Mouse (Mus musculus) left cerebral cortex, postnatal 25 days (tissue): Measurements from ENCODE around the gene Mpv17l2. TPM values are rescaled to one million over a fixed set of nuclear protein-coding genes. Genes with fewer than 3 reads are reported as not detected.

Experiments used
- DNase-seq, 2 experiments: peaks; one replicate each; pipeline ENCODE4 v3.0.0; 2022; ENCODE audit warnings: low spot score in 2 of 2, mixed read lengths in 1 of 2
- intact Hi-C: fragments of 180-260 bp; cut with DNase I; formaldehyde crosslinking; loops from one replicate; pipeline ENCODE4 v1.15.1; 2025
- total RNA-seq, 2 experiments: library from RNA; stranded (reverse); gene quantifications; 2 replicates each; pipeline ENCODE4 v1.2.3; 2021

The Mpv17l2 gene
- total RNA-seq, 2 experiments from 2014 or later, result 34.5 to 43.2 TPM

DNA sequence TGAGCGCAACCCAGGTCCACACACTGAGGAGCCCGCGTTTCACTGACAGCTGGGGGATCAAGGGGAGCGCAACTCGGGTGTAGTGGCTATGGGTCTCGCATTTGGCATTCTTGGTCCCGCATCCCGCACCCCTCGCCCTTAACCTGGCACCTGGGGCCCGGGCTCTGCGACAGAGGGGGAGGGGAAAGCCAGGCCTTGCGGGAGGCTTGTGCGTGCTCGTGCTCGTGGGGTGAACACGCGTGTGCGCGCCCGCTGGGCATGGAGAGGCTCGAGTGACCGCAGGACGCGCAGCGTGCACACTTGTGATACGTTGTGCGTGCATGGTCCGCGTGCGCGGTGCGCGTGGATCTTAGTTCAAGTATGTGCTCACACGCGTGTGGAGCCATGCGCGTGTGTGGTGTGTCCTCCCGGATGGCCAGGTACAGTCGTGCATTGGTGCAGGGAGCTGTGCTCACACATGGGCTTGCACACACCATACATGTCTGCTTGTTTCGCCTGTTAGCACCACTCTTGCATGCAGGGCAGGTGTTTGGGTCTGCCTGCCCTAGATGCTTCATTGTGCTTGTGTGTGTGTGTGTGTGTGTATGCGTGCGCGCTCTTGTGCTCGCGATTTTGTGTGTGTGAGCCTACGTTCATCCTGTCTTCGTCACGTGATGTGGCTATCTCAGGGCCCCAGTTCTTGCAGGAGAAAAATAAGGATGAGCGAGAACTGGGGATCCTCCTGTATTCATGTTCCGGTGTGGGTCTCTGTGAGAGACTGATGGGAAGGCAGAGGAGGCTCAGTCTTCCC, 5.7 kb downstream of the Mpv17l2 start:
- peak; percentile 79 to 81 for DNase-seq
- intact Hi-C loops, result loop anchor here (2.0 to 10.0 kb wide), 4 partner anchors 22 to 210 kb away; partner anchors contain the start of genes Jund and Pik3r2

DNA sequence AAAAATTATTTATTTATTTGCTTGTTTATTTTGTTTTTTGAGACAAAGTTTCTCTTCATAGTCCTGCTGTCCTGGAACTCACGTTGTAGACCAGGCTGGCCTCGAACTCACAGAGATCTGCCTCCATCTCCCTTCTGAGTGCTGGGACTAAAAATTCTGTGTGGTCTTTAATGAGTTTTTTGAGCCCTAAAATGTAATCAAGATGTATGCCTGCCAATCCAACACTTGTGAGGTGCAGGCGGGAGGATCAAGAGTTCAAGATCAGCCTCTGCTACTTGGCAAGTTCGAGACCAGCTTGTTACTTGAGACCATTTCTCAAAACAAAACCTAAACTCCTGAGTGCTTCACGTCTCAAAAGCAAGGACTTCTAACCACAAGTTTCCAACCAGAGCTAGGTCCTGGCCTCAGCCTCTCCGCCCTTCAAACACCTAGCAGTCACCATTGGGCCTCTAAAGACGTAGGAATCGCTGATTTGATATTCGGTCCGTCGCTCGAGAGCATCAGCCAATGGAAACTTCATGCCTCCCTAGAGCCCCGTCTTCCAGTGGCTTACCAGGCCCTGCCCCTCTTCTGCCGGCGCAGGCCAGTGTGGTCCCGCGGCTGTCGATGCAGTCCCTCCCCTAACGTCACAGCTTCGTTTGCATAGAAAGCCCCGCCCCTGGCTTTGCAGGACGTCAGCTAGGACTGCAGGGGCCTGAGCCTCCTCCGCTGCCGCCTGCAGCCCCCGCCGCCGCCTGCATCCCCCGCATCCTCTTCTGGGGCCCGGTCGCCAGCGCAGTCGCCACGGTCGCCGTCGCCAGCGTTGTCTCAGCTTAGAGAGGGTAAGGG, 6.5 kb downstream of the Mpv17l2 start, which contains the start of gene Rab3a:
TSS of gene Rab3a (plus strand) at position 637 of the 828 bp plus-strand sequence.
- intact Hi-C loops, result loop anchor here (2.0 to 10.0 kb wide), 4 partner anchors 23 to 209 kb away; partner anchors contain the start of genes Jund and Pik3r2
- DNase-seq, result peak; percentile 96 to 99

DNA sequence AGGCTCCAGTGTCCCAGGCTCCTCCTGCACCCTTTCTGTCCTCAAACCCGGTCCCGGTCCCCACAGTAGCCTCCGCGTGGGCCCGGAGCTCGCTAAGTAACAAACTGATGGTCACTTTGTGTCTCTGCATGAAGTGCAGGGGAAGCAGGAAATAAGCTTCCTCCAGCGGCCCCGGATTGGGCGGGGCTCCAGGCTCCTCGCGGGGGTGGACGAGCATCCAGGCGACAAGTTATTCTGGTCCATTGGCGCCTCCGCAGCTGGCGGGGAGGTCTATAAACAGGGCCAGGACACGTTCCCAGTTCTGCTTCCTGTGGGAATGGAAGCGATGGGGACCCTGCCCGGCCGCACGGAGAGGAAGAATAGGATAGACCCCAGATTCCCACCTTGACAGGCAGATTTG, 7.6 kb downstream of the Mpv17l2 start:
- DNase-seq, result peak; percentile 80 to 96
- intact Hi-C loops, result loop anchor here (2.0 to 10.0 kb wide), 3 partner anchors 48 to 208 kb away; no protein-coding TSS in a partner anchor

DNA sequence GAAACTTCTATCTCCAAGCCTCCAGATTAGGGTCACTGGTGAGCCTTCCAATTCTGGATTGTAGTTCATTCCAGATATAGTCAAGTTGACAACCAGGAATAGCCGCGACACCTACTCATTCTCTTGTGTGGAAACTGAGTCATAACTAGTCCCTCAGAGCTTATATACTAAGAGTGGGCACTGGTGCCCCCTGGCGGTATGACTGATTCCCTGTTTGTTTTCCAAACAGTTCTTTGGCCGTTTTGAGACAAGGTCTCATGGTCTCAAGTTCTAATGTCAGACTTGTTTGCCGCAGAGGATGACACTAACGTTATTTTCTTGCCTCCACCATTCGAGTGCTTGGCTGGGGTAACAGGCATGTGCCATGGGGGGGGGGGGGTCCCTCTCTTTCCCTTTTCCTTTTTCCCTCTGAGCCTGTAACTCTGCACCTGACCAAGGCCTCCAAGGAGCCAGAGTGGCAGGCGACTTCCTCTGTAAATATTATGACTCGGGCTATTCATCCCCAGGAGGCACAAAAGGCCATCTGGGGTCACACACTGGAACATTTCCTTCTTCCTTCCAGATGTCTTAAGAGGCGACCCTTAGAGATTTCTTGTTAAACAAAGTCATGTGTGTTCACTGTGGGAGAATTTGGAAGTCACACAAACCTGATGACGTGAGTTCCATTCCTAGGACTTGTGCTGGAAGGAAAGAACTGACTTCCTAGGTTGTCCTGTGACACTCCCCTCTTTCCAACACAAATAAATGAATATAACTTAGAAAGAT, 8.6 kb downstream of the Mpv17l2 start:
- intact Hi-C loops, result loop anchor here (1.0 to 10.0 kb wide), 4 partner anchors 32 to 207 kb away; no protein-coding TSS in a partner anchor
- peak; percentile 69 to 87 for DNase-seq

DNA sequence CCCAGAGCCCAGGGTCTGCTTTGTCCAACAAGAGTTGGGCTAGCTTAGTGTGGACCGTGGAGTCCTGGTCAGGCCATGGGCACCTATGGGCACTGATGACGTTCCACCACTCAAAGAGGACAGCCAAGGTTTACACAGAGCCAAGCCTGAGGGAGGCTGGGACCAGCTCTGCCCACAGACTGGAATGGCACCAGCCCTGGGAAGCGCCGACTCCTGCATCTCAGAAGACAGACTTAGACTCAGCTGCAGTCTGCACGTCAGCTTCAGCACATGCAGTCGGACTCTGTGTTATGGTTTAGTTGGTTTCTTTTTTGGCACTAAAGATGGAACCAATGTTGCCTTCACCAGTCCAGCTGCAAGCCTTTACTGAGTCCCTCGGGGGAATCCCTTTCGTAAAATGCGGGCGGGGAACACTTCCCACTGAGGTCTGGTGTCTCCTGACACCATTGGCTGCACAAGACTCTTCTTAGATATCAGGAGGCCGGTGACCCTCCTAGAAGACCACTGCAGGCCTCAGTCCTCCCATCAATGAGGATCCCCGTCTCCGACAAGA, 10.5 kb downstream of the Mpv17l2 start:
- DNase-seq, result peak in 1 of 2 experiments; percentile 78
- intact Hi-C loops, result loop anchor here (5.0 to 10.0 kb wide), 2 partner anchors 138 to 205 kb away; no protein-coding TSS in a partner anchor

DNA sequence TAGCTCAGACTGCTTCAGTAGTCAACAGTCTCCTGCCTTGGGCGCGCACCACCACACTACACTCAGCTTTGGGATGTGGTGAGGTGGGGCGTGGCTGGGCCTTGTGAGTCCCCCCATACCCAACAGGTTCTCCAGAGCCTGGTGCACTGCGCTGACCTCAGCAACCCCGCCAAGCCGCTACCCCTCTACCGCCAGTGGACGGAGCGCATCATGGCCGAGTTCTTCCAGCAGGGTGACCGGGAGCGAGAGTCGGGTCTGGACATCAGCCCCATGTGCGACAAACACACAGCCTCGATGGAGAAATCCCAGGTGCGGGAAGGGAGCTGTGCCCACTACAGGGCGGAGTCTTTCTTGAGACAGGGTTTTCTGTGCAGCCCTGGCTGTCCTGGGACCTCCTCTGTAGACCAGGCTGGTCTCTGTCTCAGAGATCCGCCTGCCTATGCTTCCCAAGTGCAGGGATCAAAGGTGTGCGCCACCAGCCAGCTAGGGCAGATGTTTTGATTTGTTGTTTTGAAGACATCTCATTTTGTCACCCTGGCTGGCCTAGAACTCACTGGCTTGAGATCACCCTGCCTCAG, 11.6 kb downstream of the Mpv17l2 start:
- intact Hi-C loops, result no loop called here
- DNase-seq, result no peak

DNA sequence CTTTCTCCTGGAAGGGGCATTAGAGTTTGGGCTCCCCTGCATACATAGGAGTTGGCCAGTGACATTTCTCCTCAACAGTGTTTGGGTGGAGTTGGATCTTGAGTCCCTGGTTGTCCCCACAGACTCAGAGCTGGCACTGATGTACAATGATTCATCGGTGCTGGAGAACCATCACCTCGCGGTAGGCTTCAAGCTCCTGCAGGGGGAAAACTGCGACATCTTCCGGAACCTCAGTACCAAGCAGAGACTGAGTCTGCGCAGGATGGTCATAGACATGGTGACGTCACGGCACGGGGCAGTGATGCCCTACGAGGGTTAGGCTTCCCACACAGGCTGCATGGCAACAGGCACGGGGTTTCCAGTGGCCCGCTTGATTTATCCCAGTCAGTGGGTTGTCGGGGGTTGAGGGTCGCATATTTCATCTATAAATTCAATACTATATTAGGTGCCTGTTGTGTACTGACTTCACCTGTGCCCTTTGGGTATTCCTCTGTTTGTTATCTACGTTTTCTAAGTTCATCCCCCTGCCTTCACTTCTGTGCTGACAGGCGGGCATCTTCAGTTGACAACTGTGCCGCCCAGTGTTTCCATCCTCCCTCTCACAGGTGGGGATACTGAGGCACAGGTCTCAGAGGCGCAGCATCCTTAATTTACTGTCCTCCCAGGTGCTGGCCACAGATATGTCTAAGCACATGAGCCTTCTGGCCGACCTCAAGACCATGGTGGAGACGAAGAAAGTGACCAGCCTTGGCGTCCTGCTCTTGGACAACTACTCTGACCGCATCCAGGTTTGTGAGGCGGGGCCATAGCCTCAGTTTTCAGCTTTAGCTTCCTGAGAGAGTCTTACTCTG, 12.3 kb downstream of the Mpv17l2 start:
- intact Hi-C loops, result no loop called here

DNA sequence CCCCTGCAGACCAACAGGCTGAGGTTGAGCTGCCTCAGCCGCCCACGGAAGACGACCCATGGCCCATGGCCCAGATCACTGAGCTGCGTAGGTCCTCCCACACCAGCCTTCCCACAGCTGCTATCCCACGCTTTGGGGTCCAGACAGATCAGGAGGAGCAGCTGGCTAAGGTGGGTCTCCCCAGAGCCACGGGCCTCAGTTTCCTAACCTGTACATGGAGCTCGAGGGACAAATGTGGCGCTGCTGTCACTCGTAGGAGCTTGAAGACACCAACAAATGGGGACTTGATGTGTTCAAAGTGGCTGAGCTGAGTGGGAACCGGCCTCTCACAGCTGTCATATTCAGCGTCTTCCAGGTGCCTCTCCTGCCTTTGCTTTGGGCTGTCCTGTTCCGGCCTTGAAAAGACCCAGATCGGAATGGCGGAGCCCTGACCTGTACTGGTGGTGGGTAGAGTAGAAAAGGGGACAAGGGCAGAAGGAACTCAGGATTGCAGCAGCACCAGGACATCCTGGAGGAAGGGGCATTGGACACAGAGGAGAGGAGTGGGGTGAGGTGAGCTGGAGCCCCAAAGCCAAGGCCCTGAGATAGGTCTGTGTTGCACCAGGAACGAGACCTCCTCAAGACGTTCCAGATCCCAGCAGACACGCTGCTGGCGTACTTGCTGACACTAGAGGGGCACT, 13.4 kb downstream of the Mpv17l2 start:
- DNase-seq, result no peak
- intact Hi-C loops, result no loop called here

More for the DNA sequence above, 12.3 kb downstream of the Mpv17l2 start:
- peak in 1 of 2 experiments; percentile 51 for DNase-seq

DNA sequence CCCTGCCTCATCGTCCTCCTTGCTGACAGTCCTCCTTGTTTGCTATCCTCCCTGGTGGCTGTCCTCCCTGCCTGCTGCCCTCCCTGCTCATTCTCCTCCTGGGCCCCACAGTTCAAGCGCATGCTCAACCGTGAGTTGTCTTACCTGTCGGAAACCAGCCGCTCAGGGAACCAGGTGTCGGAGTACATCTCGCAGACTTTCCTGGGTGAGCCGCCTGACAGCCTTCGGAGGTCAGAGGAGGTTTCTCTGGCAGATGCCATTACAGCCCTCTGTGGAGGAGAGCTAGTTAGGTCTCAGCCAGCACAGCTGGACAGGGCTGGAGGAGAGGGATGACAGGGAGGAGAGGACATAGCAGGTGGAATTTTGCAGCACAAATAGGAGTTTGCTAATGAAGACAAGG, 14.1 kb downstream of the Mpv17l2 start:
- intact Hi-C loops, result no loop called here

DNA sequence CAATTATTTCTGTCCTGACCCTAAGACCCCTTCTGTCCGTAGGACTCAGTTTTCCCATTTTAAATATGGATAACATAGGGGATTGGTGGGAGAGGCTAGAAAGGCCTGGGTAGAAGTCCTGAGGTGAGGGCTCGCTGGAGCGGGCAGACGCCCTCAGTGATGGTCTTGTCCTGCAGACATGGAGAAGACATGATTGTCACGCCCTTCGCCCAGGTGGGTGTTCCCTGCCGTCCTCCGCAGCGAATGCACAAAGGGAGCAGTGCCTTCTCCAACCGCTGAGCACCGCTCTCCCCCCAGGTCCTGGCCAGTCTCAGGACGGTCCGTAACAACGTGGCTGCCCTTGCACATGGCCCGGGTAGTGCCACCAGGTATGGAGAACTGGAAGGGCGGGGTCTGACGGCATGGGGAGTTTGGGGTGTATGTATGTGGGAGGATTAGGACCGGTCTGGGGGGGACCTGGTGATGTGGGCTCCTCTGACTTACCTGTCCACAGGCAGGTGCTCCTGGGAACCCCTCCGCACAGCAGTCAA, 15.0 kb downstream of the Mpv17l2 start:
- intact Hi-C loops, result no loop called here
- no peak for DNase-seq

More for the DNA sequence above, 14.1 kb downstream of the Mpv17l2 start:
- DNase-seq, result no peak

DNA sequence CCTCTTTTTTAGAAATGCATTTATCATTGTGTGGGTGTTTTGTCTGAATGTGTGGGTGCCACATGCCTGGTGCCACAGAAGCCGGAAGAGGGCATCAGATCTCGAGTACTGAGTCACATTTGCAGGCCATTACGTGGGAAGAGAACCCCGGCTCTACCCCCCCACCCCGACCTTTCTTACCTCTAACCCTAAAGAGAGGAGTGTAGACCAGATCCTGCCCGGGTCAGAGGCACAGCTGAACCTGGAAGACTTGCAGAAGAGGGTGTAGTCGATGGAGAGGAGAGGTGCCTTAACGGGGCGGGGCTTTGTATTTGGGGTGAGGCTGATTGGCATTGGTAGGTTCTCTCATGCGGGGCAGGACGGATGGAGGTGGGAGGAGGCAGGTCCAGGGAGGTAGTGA, 15.9 kb downstream of the Mpv17l2 start:
- no peak for DNase-seq
- intact Hi-C loops, result no loop called here

DNA sequence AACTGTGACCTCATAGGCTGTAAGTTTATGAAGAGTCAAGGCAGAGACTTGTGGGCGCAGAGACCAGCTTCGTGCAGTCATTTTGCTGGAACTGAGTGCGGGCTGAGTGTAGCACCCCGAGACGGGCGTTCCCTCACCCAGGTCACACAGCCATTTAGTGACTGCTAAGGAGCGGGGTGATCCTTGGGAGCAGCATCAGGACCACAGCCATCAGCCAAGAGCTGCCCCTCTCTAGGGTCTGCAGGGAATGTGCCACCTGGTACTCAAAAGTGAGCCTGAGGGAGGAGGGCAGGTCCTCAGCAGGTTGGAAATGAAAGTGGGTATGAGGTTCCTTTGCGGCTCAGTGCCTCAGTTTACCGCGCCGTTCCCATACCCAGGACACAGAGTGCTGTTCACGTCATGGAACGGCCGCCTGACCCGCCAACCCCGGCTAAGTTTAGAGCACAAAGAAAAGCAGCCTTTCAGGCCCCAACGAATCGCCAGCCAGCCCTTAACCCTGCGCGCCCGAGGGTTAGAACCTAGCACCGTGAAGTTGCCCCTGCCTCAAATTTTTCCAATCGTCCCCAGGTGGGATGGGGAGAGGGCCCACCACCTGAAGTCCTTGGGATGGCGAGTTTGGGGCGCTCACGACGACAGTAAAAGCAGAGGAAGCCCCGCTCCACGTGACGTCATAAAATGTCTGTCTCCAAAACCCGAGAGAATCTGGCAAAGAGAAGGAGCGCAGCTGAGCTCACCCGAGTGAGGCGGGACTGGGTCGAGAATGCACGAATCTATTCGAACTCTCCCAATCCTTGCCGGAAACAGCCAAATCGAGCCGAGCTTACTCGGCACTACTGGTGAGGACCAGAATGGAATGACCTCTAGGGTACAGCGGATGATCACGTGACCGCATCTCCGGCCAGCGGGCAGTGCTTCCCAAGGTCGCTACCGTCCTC, 16.8 kb downstream of the Mpv17l2 start:
- intact Hi-C loops, result no loop called here
- DNase-seq, result peak in 1 of 2 experiments; percentile 55

DNA sequence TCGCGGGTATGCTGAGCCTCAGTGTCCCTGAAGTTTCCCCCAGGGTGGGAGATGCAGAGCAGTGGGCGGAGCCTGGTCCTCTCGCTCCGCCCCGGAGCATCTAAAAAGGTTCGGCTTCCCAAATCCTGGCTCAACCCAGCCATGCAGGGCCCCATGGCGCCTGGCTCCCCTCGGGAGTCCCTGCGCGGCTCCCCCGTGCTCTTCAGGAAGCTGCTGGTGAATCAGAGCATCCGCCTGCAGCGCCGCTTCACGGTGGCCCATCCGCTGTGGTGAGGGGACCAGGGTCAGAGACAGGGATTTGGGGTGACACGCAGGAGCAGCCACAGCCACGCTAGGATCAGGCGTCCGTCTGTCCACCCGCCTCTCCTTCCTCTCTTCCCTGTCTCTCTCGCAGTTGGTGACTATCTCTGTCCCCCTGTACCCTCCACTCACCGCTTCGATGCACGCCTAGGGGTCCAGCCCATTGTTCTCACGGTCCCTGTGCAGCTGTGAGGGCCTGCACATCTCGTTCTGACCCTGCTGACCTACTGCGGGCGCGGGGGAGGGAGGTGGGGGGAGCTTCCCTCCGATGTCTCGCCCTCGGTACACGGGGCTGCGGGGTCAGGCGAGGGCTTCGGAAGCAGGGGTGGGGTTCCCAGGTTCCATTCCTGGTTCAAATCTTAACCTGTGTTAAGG, 17.6 kb downstream of the Mpv17l2 start:
- intact Hi-C loops, result no loop called here
- no peak for DNase-seq

DNA sequence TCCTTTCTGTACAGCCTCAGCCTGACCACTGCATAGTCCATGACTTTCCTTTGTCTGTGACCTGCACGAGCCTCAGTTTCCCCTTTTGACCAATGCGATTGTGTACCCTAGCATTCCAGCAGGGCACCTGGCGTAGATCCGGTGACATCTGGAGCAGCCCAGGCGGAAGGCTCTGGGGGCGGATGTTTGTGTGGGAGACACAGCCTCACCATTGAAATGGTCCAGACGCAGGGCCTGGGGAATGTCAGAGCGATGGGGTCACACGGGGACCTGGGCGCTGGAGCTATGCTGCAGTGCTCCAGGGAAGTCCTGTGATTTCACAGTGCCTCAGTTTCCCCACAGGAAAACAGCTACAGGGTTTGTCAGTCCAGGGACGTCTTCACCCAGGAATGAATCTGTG, 18.6 kb downstream of the Mpv17l2 start:
- DNase-seq, result no peak
- intact Hi-C loops, result no loop called here

DNA sequence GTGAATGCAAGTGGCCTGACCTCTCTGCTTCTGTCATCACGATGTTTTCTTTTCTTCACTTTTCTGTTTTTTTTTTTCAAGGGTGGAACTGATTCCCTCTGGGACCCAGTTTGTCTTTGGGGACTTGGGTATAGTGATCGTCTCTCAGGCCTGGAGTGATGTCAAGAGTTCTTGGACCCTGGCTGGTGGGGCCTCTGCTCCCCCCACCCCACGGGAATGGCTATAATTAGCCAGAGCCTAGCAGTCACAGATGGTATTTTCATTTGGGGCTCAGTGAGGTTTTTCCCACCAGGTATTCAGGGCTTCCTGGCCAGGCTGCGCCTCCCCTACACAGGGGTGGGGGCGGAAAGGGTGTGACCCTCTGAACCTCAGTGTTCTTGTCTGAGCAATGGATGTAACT, 19.1 kb downstream of the Mpv17l2 start:
- no peak for DNase-seq
- intact Hi-C loops, result no loop called here

DNA sequence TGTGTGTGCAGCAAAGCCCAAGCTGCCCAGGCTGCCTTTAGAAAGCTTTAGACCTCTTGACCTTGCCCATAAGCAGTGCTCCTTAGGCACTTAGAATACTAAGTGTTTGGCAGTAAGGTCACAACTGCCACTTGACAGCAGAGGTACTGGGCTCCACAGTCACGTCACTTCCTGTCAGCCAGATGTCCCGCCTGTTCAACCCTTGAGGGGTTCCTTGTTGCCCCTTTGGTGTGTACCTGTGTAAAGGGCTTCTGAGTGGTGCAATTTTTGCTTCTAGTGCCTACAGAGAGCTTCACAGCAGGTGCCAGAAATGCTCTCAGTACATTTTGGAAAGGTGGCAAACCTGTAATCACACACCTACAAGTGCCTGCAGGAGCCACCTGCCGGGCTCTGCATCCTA, 22.5 kb downstream of the Mpv17l2 start:
- DNase-seq, result no peak
- intact Hi-C loops, result no loop called here
